Mouse (Mus musculus) ovary, postnatal 14 days (tissue): ENCODE measurements around the gene Rap1a.

Experiments used
- DNase-seq: peaks from one replicate; pipeline ENCODE4 v3.0.0; 2022; ENCODE audit warnings: low spot score

Rap1a gene

GRCm38 (mm10) chr3:105693327-105694080, 107.6 kb downstream of the Rap1a start:
- no peak for DNase-seq

GRCm38 (mm10) chr3:105688536-105688935, 112.6 kb downstream of the Rap1a start:
- no peak for DNase-seq

- peak; percentile 87 for DNase-seq
Measured at GRCm38 (mm10) chr3:105687324-105688060, 113.6 kb downstream of the Rap1a start, which contains the start of gene Ddx20. TSS of gene Ddx20 (minus strand) at chr3:105687574.

GRCm38 (mm10) chr3:105686394-105687323, 114.5 kb downstream of the Rap1a start:
- no peak for DNase-seq

GRCm38 (mm10) chr3:105680346-105680745, 120.8 kb downstream of the Rap1a start:
- DNase-seq = no peak
